Mouse (Mus musculus) thymus, postnatal 25 days (tissue): ENCODE data around the gene Vsig10.
"Not testable (repeated sequence)": the region's sequence is repeated elsewhere in the genome, so short reads cannot be mapped to it uniquely, and the experiment has no call there.

Experiments
- DNase-seq: peaks from one replicate; pipeline ENCODE4 v3.0.0; 2022

Gene Vsig10

GRCm38 (mm10) chr5:117318741-117319629, at the start of gene Vsig10:
Vsig10 (plus strand) TSS chr5:117319083.
- DNase-seq = peak; percentile 29

- DNase-seq = no peak
Observed at GRCm38 (mm10) chr5:117269395-117269794, 49.5 kb upstream of the Vsig10 start.

- no peak for DNase-seq
Observed at GRCm38 (mm10) chr5:117271945-117272344, 46.9 kb upstream of the Vsig10 start.

- DNase-seq = no peak
Observed at GRCm38 (mm10) chr5:117274817-117275216, 44.1 kb upstream of the Vsig10 start.

- DNase-seq = no peak
Observed at GRCm38 (mm10) chr5:117277784-117278183, 41.1 kb upstream of the Vsig10 start.

GRCm38 (mm10) chr5:117278809-117279668, 39.8 kb upstream of the Vsig10 start:
- DNase-seq = no peak

GRCm38 (mm10) chr5:117279669-117280050, 39.2 kb upstream of the Vsig10 start:
- DNase-seq = no peak

- DNase-seq = no peak
Observed at GRCm38 (mm10) chr5:117281536-117281935, 37.3 kb upstream of the Vsig10 start.

- DNase-seq = no peak
Observed at GRCm38 (mm10) chr5:117282360-117282759, 36.5 kb upstream of the Vsig10 start.

GRCm38 (mm10) chr5:117284029-117284428, 34.9 kb upstream of the Vsig10 start:
- no peak for DNase-seq

GRCm38 (mm10) chr5:117284682-117285081, 34.2 kb upstream of the Vsig10 start:
- DNase-seq = no peak

GRCm38 (mm10) chr5:117285266-117285665, 33.6 kb upstream of the Vsig10 start:
- no peak for DNase-seq

- DNase-seq = no peak
Observed at GRCm38 (mm10) chr5:117286286-117286685, 32.6 kb upstream of the Vsig10 start.

GRCm38 (mm10) chr5:117286831-117287822, 31.8 kb upstream of the Vsig10 start, which contains the start of gene Pebp1:
Pebp1 (minus strand) TSS chr5:117287625.
- DNase-seq = peak; percentile 95

GRCm38 (mm10) chr5:117289646-117290045, 29.2 kb upstream of the Vsig10 start:
- no peak for DNase-seq

GRCm38 (mm10) chr5:117290081-117290480, 28.8 kb upstream of the Vsig10 start:
- DNase-seq = no peak

- DNase-seq = no peak
Observed at GRCm38 (mm10) chr5:117291312-117291711, 27.6 kb upstream of the Vsig10 start.

GRCm38 (mm10) chr5:117292547-117292946, 26.3 kb upstream of the Vsig10 start:
- no peak for DNase-seq

GRCm38 (mm10) chr5:117293776-117294175, 25.1 kb upstream of the Vsig10 start:
- not testable (repeated sequence) for DNase-seq

GRCm38 (mm10) chr5:117295011-117295410, 23.9 kb upstream of the Vsig10 start:
- no peak for DNase-seq

- no peak for DNase-seq
Observed at GRCm38 (mm10) chr5:117302899-117303298, 16.0 kb upstream of the Vsig10 start.
